Mouse (Mus musculus) neural tube, embryonic 14.5 days (tissue): ENCODE data around the gene Cacna1s. TPM values are rescaled to one million over a fixed set of nuclear protein-coding genes. Genes with fewer than 3 reads are reported as not detected.

Experiments
- ATAC-seq: fragments of 200-750 bp; cut with Nextera tagmentation; 2 replicates; pipeline ENCODE4 v1.8.0; 2017; ENCODE audit warnings: low read depth, mild to moderate bottlenecking, moderate TSS enrichment, moderate library complexity
- H3K27ac ChIP-seq: fragments of 300-500 bp; sonication (generic); 2 replicates; pipeline ENCODE4 v1.5.1; 2014; ENCODE audit warnings: low read depth, mild to moderate bottlenecking, control low read depth, low read length, moderate library complexity, mixed read lengths
- H3K27me3 ChIP-seq: fragments of 300-500 bp; sonication (generic); 2 replicates; pipeline ENCODE4 v1.6.1; 2014; ENCODE audit warnings: low read length; ENCODE audit not compliant: control insufficient read depth, insufficient read depth
- H3K36me3 ChIP-seq: fragments of 300-500 bp; sonication (generic); 2 replicates; pipeline ENCODE4 v1.6.1; 2014; ENCODE audit warnings: low read length, mixed read lengths; ENCODE audit not compliant: control insufficient read depth, insufficient read depth
- H3K4me1 ChIP-seq: fragments of 300-500 bp; sonication (generic); 2 replicates; pipeline ENCODE4 v1.6.1; 2014; ENCODE audit warnings: low read length; ENCODE audit not compliant: control insufficient read depth, insufficient read depth
- H3K4me2 ChIP-seq: fragments of 300-500 bp; sonication (generic); 2 replicates; pipeline ENCODE4 v1.6.1; 2014; ENCODE audit warnings: mild to moderate bottlenecking, low read depth, low read length, control low read depth
- H3K4me3 ChIP-seq: fragments of 300-500 bp; sonication (generic); 2 replicates; pipeline ENCODE4 v1.5.1; 2014; ENCODE audit warnings: low read depth, low read length, control low read depth, mixed read lengths
- H3K9ac ChIP-seq: fragments of 300-500 bp; sonication (generic); replicated peaks from 2 replicates; pipeline ENCODE4 v1.6.1; 2014; ENCODE audit warnings: low read depth, mild to moderate bottlenecking, control low read depth, low read length, mixed read lengths
- H3K9me3 ChIP-seq: fragments of 300-500 bp; sonication (generic); 2 replicates; pipeline ENCODE4 v1.6.1; 2016; ENCODE audit warnings: low read length; ENCODE audit not compliant: control insufficient read depth
- WGBS: fragments of 180-500 bp; shearing (Covaris S2); extraction: QIAGEN DNeasy Blood & Tissue Kit; methylation state at CpG from one replicate; pipeline ENCODE4 v1.1.7; 2014; 5-methylcytosine and 5-hydroxymethylcytosine counted together
- polyA plus RNA-seq: library from polyadenylated mRNA; unstranded; fragments of >200 nt; fragmentation: Nextera tagmentation; extraction: Ambion mirVana; gene quantifications from 2 replicates; pipeline ENCODE4 v1.2.1, GENCODE M21; 2014

Cacna1s gene
- 0.20 TPM in 1 of 2 replicates, not detected in the other for polyA plus RNA-seq

DNA sequence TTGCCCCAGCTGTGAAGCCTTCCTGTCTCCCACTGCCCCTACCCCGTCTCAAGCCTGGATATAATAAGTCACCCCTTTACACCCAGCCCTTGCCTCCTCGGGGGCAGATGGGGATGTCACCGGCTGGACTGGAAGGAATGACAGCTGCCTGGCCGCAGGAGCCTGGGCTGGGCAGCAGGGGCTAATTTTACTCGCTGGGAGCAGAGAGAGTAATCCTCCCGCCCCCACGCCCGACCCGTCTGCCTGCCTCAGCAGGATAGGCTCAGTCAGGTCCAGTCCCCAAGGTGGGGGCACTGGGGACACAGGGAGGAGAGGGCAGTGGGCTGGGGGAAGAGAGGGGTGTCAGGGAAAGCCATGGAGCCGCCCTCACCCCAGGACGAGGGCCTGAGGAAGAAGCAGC is at the start of gene Cacna1s:
Cacna1s (plus strand) TSS at position 204 of the 400 bp plus-strand sequence.
- no peak within 1 kb of the TSS for H3K4me2 ChIP-seq
- peaks cover 7% of the 10 kb centered on the region for H3K4me1 ChIP-seq
- H3K9ac ChIP-seq: no peak within 1 kb of the TSS
- no peaks in the 10 kb centered on the region for H3K36me3 ChIP-seq
- H3K4me3 ChIP-seq: no peak within 1 kb of the TSS
- WGBS: 45% methylated on average over 11 of the region's 11 CpGs
- no peaks in the 10 kb centered on the region for H3K9me3 ChIP-seq
- peaks cover 13% of the 10 kb centered on the region for H3K27me3 ChIP-seq
- ATAC-seq: no peak
- no peak within 1 kb of the TSS for H3K27ac ChIP-seq

DNA sequence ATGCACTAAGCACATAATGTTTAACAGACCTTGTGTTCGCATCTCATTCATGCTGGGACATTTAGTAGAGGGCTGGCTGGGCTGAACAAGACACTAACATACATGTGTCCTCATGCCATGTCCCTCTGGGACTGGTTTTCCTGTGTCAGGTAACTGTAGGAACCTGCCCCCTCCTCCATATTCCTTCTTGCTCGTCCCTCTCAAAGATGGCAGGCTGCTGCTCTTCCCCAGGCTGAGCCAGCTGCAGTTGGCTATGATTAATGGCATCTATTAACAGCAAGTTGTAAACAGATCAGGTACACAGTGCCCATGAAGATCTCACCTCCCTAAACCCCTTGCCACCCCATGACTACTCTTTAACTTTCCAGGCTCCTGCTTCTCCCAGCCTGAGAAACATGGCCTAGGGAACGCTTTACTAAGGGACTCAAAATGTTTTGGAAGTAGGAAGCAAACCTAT is 46.2 kb upstream of the Cacna1s start, which contains the start of gene Igfn1:
Igfn1 (minus strand) TSS at position 51 of the 457 bp plus-strand sequence.
- Histone ChIP-seq H3K27ac (no peak within 1 kb of the TSS), H3K4me3 (no peak within 1 kb of the TSS), H3K36me3 (no peaks in the 10 kb centered on the region), H3K4me2 (peak within 1 kb of the TSS; percentile 57; the same call in 1 of the 2 replicates), H3K27me3 (peaks cover 3% of the 10 kb centered on the region; the same call in 1 of the 2 replicates), H3K9ac (no peak within 1 kb of the TSS), H3K4me1 (no peaks in the 10 kb centered on the region), H3K9me3 (no peaks in the 10 kb centered on the region)
- 76% methylated on average over 3 of the region's 3 CpGs for WGBS
- ATAC-seq: no peak

DNA sequence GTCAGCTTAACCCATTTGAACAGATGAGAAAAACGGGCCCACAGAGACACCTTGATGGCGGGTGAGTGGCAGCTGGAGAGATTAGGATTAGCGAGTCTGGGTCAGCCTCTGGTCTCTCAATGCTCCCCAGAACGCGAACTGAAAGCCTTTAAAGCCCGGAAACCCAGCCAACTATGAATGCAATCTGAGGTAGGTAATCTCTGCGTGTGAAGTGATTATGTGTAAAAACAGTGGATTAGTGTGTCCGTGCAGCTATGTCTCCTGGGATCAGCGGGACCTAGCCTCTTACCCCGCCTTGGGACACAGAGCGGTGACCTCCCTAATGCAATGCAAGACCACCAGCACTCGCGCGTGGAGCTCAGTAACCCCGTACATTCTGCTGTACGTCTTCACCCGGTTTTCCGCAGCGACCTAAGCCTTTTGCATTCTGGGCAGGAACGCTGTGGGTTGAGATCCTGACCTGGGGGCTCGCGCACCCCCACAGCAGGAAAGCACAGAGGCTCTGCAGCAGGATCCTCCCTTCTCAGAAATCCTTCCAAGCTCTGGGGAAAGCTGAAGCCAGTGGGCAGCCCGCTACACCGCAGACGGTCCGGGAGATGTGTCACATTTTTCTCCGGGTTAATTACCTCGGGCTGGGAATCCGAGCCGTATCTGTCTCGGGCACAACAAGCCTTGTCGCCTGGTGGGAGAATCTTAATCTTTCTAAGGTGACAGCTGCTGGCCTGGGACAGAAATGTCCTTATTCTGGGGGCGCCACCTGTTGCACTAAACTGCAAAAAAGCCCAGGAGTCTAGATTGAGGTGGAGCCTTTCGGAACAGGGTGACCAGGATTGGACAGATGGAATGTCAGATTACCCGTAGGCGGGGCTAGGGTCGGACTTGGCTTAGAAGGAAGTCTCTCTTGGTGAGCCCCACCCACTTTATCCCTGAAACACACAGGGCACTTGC is 45.1 kb upstream of the Cacna1s start, which contains the start of gene Tmem9:
Tmem9 (plus strand) TSS at position 940 of the 948 bp plus-strand sequence.
- H3K27ac ChIP-seq: no peak within 1 kb of the TSS
- peak within 1 kb of the TSS; percentile 22 for H3K4me3 ChIP-seq
- H3K4me1 ChIP-seq: no peaks in the 10 kb centered on the region
- H3K9me3 ChIP-seq: no peaks in the 10 kb centered on the region
- H3K4me2 ChIP-seq: peak within 1 kb of the TSS; percentile 57
- peaks cover 3% of the 10 kb centered on the region; the same call in 1 of the 2 replicates for H3K27me3 ChIP-seq
- no peak within 1 kb of the TSS for H3K9ac ChIP-seq
- peak; percentile 73; the same call in 1 of the 2 replicates for ATAC-seq
- WGBS: 4% methylated on average over 37 of the region's 37 CpGs
- no peaks in the 10 kb centered on the region for H3K36me3 ChIP-seq

DNA sequence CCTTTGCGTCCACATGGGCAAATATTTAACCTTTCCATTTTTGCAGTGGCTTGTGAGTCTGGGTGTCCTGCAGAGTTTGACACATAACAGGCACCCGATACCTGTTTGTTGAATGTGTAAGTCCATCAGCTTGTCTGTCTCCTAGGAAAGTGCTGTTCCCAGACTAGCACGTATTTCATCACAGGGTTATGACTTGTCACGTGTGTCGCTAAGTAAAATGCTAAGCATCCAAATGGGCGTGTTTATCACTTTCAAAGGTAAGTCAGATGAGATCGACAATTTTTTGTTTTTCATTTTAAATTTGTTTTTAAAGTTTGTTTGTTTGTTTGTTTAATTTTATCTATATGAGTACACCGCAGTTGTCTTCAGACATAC is 44.4 kb upstream of the Cacna1s start:
- 33% methylated on average over 8 of the region's 8 CpGs for WGBS
- H3K9ac ChIP-seq: no peak overlapping the region
- H3K4me1 ChIP-seq: no peaks in the 10 kb centered on the region
- H3K27ac ChIP-seq: no peak overlapping the region
- H3K36me3 ChIP-seq: no peaks in the 10 kb centered on the region
- peak overlapping the region; percentile 22; the same call in 1 of the 2 replicates for H3K4me3 ChIP-seq
- peaks cover 3% of the 10 kb centered on the region; the same call in 1 of the 2 replicates for H3K27me3 ChIP-seq
- H3K4me2 ChIP-seq: peak overlapping the region; percentile 57
- no peaks in the 10 kb centered on the region for H3K9me3 ChIP-seq
- ATAC-seq: no peak

DNA sequence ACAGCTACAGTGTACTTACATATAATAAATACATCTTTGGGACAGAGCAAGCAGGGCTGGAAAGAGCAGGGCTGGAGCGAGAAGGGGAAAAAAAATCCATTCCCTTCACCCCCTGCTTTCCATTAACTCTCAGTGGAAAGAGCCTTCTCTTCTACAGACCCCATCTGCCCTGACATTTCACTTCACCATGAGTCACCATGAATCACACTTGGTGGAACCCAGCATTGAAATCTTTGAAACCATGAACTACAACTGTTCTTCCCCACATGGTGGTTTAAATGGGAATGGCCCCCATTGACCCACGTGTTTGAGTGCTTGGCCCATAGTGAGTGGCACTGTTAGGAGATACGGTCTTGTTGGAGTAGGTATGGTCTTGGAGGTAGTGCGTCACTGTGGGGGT is 42.3 kb upstream of the Cacna1s start:
- no peaks in the 10 kb centered on the region for H3K4me1 ChIP-seq
- no peak for ATAC-seq
- no peak overlapping the region for H3K4me2 ChIP-seq
- H3K4me3 ChIP-seq: no peak overlapping the region
- 91% methylated on average over 4 of the region's 4 CpGs for WGBS
- H3K9me3 ChIP-seq: no peaks in the 10 kb centered on the region
- H3K27ac ChIP-seq: no peak overlapping the region
- H3K36me3 ChIP-seq: no peaks in the 10 kb centered on the region
- peaks cover 3% of the 10 kb centered on the region; the same call in 1 of the 2 replicates for H3K27me3 ChIP-seq
- no peak overlapping the region for H3K9ac ChIP-seq

DNA sequence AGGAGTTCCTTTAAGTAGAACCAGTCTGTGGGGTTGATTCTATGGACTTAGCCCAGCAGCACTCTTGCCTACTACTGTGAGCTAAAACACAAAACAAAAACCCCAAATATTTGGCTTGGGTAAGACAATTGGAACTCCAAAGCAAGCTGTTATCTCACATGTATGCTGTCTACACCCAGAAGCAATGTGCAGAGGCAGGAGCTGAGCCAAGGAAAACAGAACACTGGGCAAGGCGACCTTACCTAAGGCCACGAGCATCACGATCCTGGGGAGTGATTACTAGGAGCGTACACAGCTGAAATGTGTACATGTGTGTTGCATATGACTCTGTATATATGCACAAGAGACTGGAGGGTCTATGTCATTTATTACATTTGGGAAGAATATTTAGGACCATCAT is 39.0 kb upstream of the Cacna1s start:
- H3K9ac ChIP-seq: no peak overlapping the region
- no peak overlapping the region for H3K4me2 ChIP-seq
- WGBS: 82% methylated on average over 4 of the region's 4 CpGs
- H3K36me3 ChIP-seq: no peaks in the 10 kb centered on the region
- no peak for ATAC-seq
- no peaks in the 10 kb centered on the region for H3K9me3 ChIP-seq
- H3K27me3 ChIP-seq: no peaks in the 10 kb centered on the region
- H3K4me3 ChIP-seq: no peak overlapping the region
- H3K27ac ChIP-seq: no peak overlapping the region
- H3K4me1 ChIP-seq: 0 out of 2 replicates have a peak, but pooled peaks cover 4% of the 10 kb centered on the region

DNA sequence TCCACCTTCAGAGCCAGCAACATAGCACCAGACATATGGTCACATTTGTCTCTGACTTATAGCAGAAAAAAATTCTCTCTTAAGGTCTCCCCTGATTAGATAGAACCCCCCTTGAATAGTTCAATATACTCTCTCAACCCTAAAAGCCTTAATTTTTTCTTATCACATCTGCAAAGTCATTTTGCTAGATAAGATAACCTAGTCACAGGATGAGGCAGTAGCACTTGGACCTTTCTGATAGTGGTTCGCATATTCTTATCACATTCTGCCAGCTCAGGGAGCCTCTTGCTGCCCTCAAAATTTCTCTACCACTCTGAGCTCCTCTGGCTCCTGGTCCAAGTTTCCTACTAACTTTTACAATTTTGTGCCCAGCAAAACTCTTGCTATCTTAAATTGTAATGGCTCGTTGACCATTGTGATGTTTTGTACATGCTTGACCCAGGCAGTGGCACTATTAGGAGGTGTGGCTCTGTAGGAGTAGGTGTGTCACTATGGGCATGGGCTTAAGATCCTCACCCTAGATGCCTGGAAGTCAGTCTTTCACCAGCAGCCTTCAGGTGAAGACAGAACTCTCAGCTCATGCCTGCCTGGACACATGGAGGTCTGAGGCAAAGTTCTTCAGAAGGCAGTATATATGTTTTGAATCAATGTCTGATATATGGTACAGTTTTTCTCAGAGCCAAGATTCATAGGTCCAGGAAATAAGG is 37.6 kb upstream of the Cacna1s start:
- Histone ChIP-seq H3K27ac (no peak overlapping the region), H3K9me3 (no peaks in the 10 kb centered on the region), H3K4me1 (peaks cover 13% of the 10 kb centered on the region; the same call in 1 of the 2 replicates), H3K27me3 (no peaks in the 10 kb centered on the region), H3K36me3 (no peaks in the 10 kb centered on the region), H3K9ac (no peak overlapping the region), H3K4me3 (no peak overlapping the region), H3K4me2 (no peak overlapping the region)
- no peak for ATAC-seq
- WGBS: 86% methylated on average over 2 of the region's 2 CpGs

DNA sequence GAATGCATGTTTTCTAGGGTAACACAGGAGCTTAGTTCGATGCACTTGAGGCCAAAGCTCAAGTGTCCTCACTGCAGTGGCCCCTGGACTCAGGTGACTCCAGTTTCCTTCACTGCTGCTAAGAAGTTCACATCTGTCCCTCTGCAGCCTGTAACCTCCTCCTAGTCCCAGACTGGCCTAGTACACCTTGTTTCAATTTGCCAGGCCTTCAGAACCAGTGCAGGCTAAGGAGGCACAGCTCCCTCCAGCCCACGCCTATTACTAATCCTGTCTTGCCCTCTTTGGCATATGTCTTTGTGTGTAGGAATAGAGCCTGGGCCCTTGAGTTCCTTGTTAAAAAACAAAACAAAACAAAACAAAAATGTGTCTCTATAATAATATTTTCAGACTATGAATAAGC is 35.2 kb upstream of the Cacna1s start:
- H3K36me3 ChIP-seq: peaks cover 10% of the 10 kb centered on the region; the same call in 1 of the 2 replicates
- no peaks in the 10 kb centered on the region for H3K27me3 ChIP-seq
- H3K4me2 ChIP-seq: no peak overlapping the region
- H3K4me3 ChIP-seq: no peak overlapping the region
- no peak overlapping the region for H3K27ac ChIP-seq
- peak; percentile 39; the same call in 1 of the 2 replicates for ATAC-seq
- peaks cover 13% of the 10 kb centered on the region; the same call in 1 of the 2 replicates for H3K4me1 ChIP-seq
- WGBS: 88% methylated on average over 2 of the region's 2 CpGs
- H3K9me3 ChIP-seq: no peaks in the 10 kb centered on the region
- H3K9ac ChIP-seq: no peak overlapping the region
